In the genomic region with DNA sequence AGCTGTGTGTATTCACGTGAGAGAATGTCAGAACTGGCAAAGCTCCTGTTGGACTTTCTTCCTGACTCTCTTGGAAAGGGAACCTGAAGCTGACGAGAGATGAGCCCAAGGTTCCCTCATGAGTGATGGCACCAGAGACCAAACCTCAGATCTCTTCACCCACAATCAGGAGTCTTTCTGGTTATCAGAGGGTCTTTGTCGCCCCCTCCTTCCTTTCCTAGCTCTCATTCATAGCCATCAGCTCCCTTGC, we compare ENCODE assay signal across 13 mouse cellular contexts.
DNase-seq lines count a peak whose midpoint lies in the region; ATAC-seq and TF ChIP-seq lines count a peak whose summit lies in the region.
"Had no signal": no experiment of that assay in that cellular context is flagged by ENCODE, and none has a peak within 500 bp of the region (broad histone marks: within the 10 kb centered on the region; RNA-seq: fewer than 3 reads in every experiment).

No protein-coding gene starts in this region.

- H3K4me1 ChIP-seq in forebrain, embryonic 14.5 days (ENCODE audit: control insufficient read depth, insufficient read depth, low read length): peaks cover 51% of the 10 kb centered on the region
- H3K4me1 ChIP-seq in hindbrain, postnatal 0 days (ENCODE audit: insufficient read depth, low read length): peaks cover 38% of the 10 kb centered on the region
- H3K4me1 ChIP-seq in neural tube, embryonic 14.5 days (ENCODE audit: control insufficient read depth, insufficient read depth, low read length): peaks cover 35% of the 10 kb centered on the region
- peaks cover 9% of the 10 kb centered on the region; the same call in 1 of the 2 replicates for H3K4me1 ChIP-seq in intestine, embryonic 15.5 days (replicated peaks)
- peaks cover 14% of the 10 kb centered on the region for H3K4me1 ChIP-seq in heart, embryonic 11.5 days (ENCODE audit: control insufficient read depth, insufficient read depth, low read length)
- H3K4me1 ChIP-seq: liver, embryonic 13.5 days had no signal

- peak overlapping the region; percentile 31 for H3K4me2 ChIP-seq in forebrain, embryonic 14.5 days (ENCODE audit: low read length)
- no peak overlapping the region for H3K4me2 ChIP-seq in hindbrain, postnatal 0 days (ENCODE audit: low read depth, low read length)
- H3K4me2 ChIP-seq in neural tube, embryonic 14.5 days (ENCODE audit: low read depth, low read length): peak overlapping the region; percentile 8; the same call in 1 of the 2 replicates
- H3K4me2 ChIP-seq in intestine, embryonic 15.5 days (replicated peaks): no peak overlapping the region
- H3K4me2 ChIP-seq in heart, embryonic 11.5 days: no peak overlapping the region
- H3K4me2 ChIP-seq: embryonic facial prominence, embryonic 13.5 days; liver, embryonic 13.5 days had no signal

- TF ChIP-seq CTCF in layer of hippocampus, adult 2 months (conservative IDR thresholded peaks at IDR 0.05): no peak
- TF ChIP-seq CTCF in hindbrain, postnatal 0 days (IDR thresholded peaks at IDR 0.05; ENCODE audit: low read depth): no peak

- no peaks in the 10 kb centered on the region for H3K36me3 ChIP-seq in forebrain, embryonic 14.5 days (ENCODE audit: control insufficient read depth, insufficient read depth, low read length)
- H3K36me3 ChIP-seq in hindbrain, postnatal 0 days (ENCODE audit: insufficient read depth, low read length): no peaks in the 10 kb centered on the region
- no peaks in the 10 kb centered on the region for H3K36me3 ChIP-seq in neural tube, embryonic 14.5 days (ENCODE audit: control insufficient read depth, insufficient read depth, low read length)
- H3K36me3 ChIP-seq in intestine, embryonic 15.5 days: no peaks in the 10 kb centered on the region
- no peaks in the 10 kb centered on the region for H3K36me3 ChIP-seq in heart, embryonic 11.5 days (ENCODE audit: control insufficient read depth, insufficient read depth, low read length)
- H3K36me3 ChIP-seq: embryonic facial prominence, embryonic 13.5 days; G1E; liver, embryonic 13.5 days had no signal

- H3K27me3 ChIP-seq in forebrain, embryonic 14.5 days (replicated peaks; ENCODE audit: control insufficient read depth, insufficient read depth, low read length): no peaks in the 10 kb centered on the region
- no peaks in the 10 kb centered on the region for H3K27me3 ChIP-seq in hindbrain, postnatal 0 days (ENCODE audit: insufficient read depth, low read length)
- H3K27me3 ChIP-seq in neural tube, embryonic 14.5 days (ENCODE audit: control insufficient read depth, insufficient read depth, low read length): no peaks in the 10 kb centered on the region
- H3K27me3 ChIP-seq in intestine, embryonic 15.5 days (replicated peaks): no peaks in the 10 kb centered on the region
- H3K27me3 ChIP-seq in heart, embryonic 11.5 days (ENCODE audit: control insufficient read depth, insufficient read depth, low read length): no peaks in the 10 kb centered on the region
- H3K27me3 ChIP-seq: liver, embryonic 13.5 days had no signal

- peak overlapping the region; percentile 56 for H3K9ac ChIP-seq in forebrain, embryonic 14.5 days (ENCODE audit: low read length)
- H3K9ac ChIP-seq in hindbrain, postnatal 0 days (replicated peaks; ENCODE audit: low read length): peak overlapping the region; percentile 33; the same call in 1 of the 2 replicates
- H3K9ac ChIP-seq in neural tube, embryonic 14.5 days (replicated peaks; ENCODE audit: low read depth, low read length): peak overlapping the region; percentile 30; the same call in 1 of the 2 replicates
- H3K9ac ChIP-seq in intestine, embryonic 15.5 days: no peak overlapping the region
- no peak overlapping the region for H3K9ac ChIP-seq in heart, embryonic 11.5 days (ENCODE audit: low read depth, low read length)
- H3K9ac ChIP-seq: embryonic facial prominence, embryonic 13.5 days; liver, embryonic 13.5 days had no signal

- DNase-seq in layer of hippocampus, adult 2 months (ENCODE audit: low spot score in 2 of 2): no peak
- DNase-seq in layer of hippocampus, postnatal 36 days: no peak
- no peak for DNase-seq in forebrain, embryonic 14.5 days (ENCODE audit: low spot score)
- no peak for DNase-seq in hindbrain, postnatal 0 days (ENCODE audit: low spot score)
- no peak for DNase-seq in testis, postnatal 10 days (ENCODE audit: low spot score)
- DNase-seq: heart, adult 18-20 months; kidney, adult 9 months; liver, embryonic 13.5 days had no signal

- peak; percentile 4; the same call in 1 of the 2 replicates for ATAC-seq in forebrain, embryonic 14.5 days
- ATAC-seq in hindbrain, postnatal 0 days: 0 out of 2 replicates have a peak, but pooled peaks have one; percentile 2
- no peak for ATAC-seq in neural tube, embryonic 14.5 days (ENCODE audit: low read depth)
- ATAC-seq in intestine, embryonic 15.5 days: no peak
- no peak for ATAC-seq in heart, embryonic 11.5 days (replicated peaks; ENCODE audit: insufficient number of reproducible peaks, low FRiP score, low TSS enrichment)

- no peaks in the 10 kb centered on the region for H3K9me3 ChIP-seq in forebrain, embryonic 14.5 days (replicated peaks; ENCODE audit: control insufficient read depth, low read length)
- H3K9me3 ChIP-seq in hindbrain, postnatal 0 days (ENCODE audit: low read length): no peaks in the 10 kb centered on the region
- H3K9me3 ChIP-seq in neural tube, embryonic 14.5 days (ENCODE audit: control insufficient read depth, low read length): no peaks in the 10 kb centered on the region
- H3K9me3 ChIP-seq in intestine, embryonic 15.5 days: no peaks in the 10 kb centered on the region
- H3K9me3 ChIP-seq in heart, embryonic 11.5 days (replicated peaks; ENCODE audit: control insufficient read depth, low read length): no peaks in the 10 kb centered on the region
- H3K9me3 ChIP-seq: embryonic facial prominence, embryonic 13.5 days; liver, embryonic 13.5 days had no signal

- no peak overlapping the region for H3K4me3 ChIP-seq in layer of hippocampus, adult 2 months
- no peak overlapping the region for H3K4me3 ChIP-seq in forebrain, embryonic 14.5 days (ENCODE audit: low read depth, low read length)
- H3K4me3 ChIP-seq in hindbrain, postnatal 0 days (ENCODE audit: low read length): no peak overlapping the region
- no peak overlapping the region for H3K4me3 ChIP-seq in neural tube, embryonic 14.5 days (ENCODE audit: low read depth, low read length)
- no peak overlapping the region for H3K4me3 ChIP-seq in intestine, embryonic 15.5 days (replicated peaks)
- no peak overlapping the region for H3K4me3 ChIP-seq in heart, embryonic 11.5 days (ENCODE audit: low read depth, low read length)
- H3K4me3 ChIP-seq: embryonic facial prominence, embryonic 13.5 days; liver, embryonic 13.5 days had no signal

- peak overlapping the region; percentile 79 for H3K27ac ChIP-seq in layer of hippocampus, adult 2 months
- peak overlapping the region; percentile 99 for H3K27ac ChIP-seq in forebrain, embryonic 14.5 days (ENCODE audit: low read depth, low read length)
- H3K27ac ChIP-seq in hindbrain, postnatal 0 days: peak overlapping the region; percentile 94
- H3K27ac ChIP-seq in neural tube, embryonic 14.5 days (ENCODE audit: low read depth, low read length): peak overlapping the region; percentile 81
- no peak overlapping the region for H3K27ac ChIP-seq in intestine, embryonic 15.5 days
- no peak overlapping the region for H3K27ac ChIP-seq in heart, embryonic 11.5 days (ENCODE audit: low read depth, low read length)
- H3K27ac ChIP-seq: embryonic facial prominence, embryonic 13.5 days; liver, embryonic 13.5 days had no signal

- 4% methylated on average over 3 of the region's 3 CpGs for WGBS in forebrain, embryonic 14.5 days
- WGBS in hindbrain, postnatal 0 days: 15% methylated on average over 3 of the region's 3 CpGs
- 25% methylated on average over 3 of the region's 3 CpGs for WGBS in neural tube, embryonic 14.5 days
- WGBS in intestine, embryonic 15.5 days: 53% methylated on average over 3 of the region's 3 CpGs
- 61% methylated on average over 3 of the region's 3 CpGs for WGBS in heart, embryonic 11.5 days (ENCODE audit: insufficient replicate concordance)

Comparison
In these comparisons a context has a peak if more than half of its experiments do, and no peak if none do; other contexts are left out.
1. H3K27ac ChIP-seq: peak in layer of hippocampus, adult 2 months (single experiment), forebrain, embryonic 14.5 days (single experiment), hindbrain, postnatal 0 days (single experiment) and neural tube, embryonic 14.5 days (single experiment); none in intestine, embryonic 15.5 days (single experiment) and heart, embryonic 11.5 days (single experiment).
2. ATAC-seq: peak in forebrain, embryonic 14.5 days (single experiment) and hindbrain, postnatal 0 days (single experiment); none in neural tube, embryonic 14.5 days (single experiment), intestine, embryonic 15.5 days (single experiment) and heart, embryonic 11.5 days (single experiment).
3. H3K4me2 ChIP-seq: peak in forebrain, embryonic 14.5 days (single experiment) and neural tube, embryonic 14.5 days (single experiment); none in hindbrain, postnatal 0 days (single experiment), intestine, embryonic 15.5 days (single experiment) and heart, embryonic 11.5 days (single experiment).
4. H3K9ac ChIP-seq: peak in forebrain, embryonic 14.5 days (single experiment), hindbrain, postnatal 0 days (single experiment) and neural tube, embryonic 14.5 days (single experiment); none in intestine, embryonic 15.5 days (single experiment) and heart, embryonic 11.5 days (single experiment).